Mouse (Mus musculus): ENCODE measurements around the gene Cpeb4.

- TF ChIP-seq POLR2A (IDR thresholded peaks at IDR 0.05; ENCODE audit: insufficient read depth, low read depth, low read length) (no peak), CTCF (IDR thresholded peaks at IDR 0.05) (no peak)
These were observed 38.5 kb upstream of the Cpeb4 start for GRCm38 (mm10) chr11:31833506-31833905.

Data from heart, adult 2 months (tissue).